Mouse (Mus musculus) thymus, adult 2 months (tissue): ENCODE results near the gene Nfat5. TPM values are rescaled to one million over a fixed set of nuclear protein-coding genes. Genes with fewer than 3 reads are reported as not detected.
A peak's percentile ranks its signal among the peaks of the same experiment; 100 is the strongest.

ENCODE experiments used
- DNase-seq: peaks from one replicate; pipeline ENCODE4 v3.0.0; 2021
- H3K27ac ChIP-seq: fragments of 200-500 bp; 2 replicates; pipeline ENCODE4 v1.5.1; 2012; ENCODE audit warnings: low read length, control low read depth; ENCODE audit not compliant: control insufficient read depth, insufficient read depth
- H3K27me3 ChIP-seq: fragments of 200-500 bp; 2 replicates; pipeline ENCODE4 v1.6.1; 2012; ENCODE audit warnings: mild to moderate bottlenecking, low read length, moderate library complexity, mixed read lengths; ENCODE audit not compliant: control insufficient read depth, insufficient read depth
- H3K36me3 ChIP-seq: fragments of 200-500 bp; 2 replicates; pipeline ENCODE4 v1.6.1; 2012; ENCODE audit warnings: mild to moderate bottlenecking, low read length, moderate library complexity; ENCODE audit not compliant: control insufficient read depth, insufficient read depth
- H3K4me1 ChIP-seq: fragments of 200-500 bp; replicated peaks from 2 replicates; pipeline ENCODE4 v1.6.1; 2012; ENCODE audit warnings: low read length; ENCODE audit not compliant: control insufficient read depth, insufficient read depth
- H3K4me3 ChIP-seq: fragments of 200-500 bp; 2 replicates; pipeline ENCODE4 v1.5.1; 2012; ENCODE audit warnings: mild to moderate bottlenecking, low read length, control low read depth, moderate library complexity; ENCODE audit not compliant: control insufficient read depth, insufficient read depth
- CTCF ChIP-seq: fragments of 200-500 bp; IDR thresholded peaks from 2 replicates; pipeline ENCODE4 v1.5.1; 2012; ENCODE audit warnings: mild to moderate bottlenecking, control low read depth, low read length, moderate library complexity, borderline replicate concordance; ENCODE audit not compliant: control insufficient read depth, poor library complexity, insufficient read depth; ENCODE audit errors: extremely low read depth
- POLR2A ChIP-seq: fragments of 200-500 bp; IDR thresholded peaks from 2 replicates; pipeline ENCODE4 v1.6.1; 2012; ENCODE audit warnings: mild to moderate bottlenecking, low read length, control low read depth, moderate library complexity; ENCODE audit not compliant: control insufficient read depth, poor library complexity, insufficient read depth; ENCODE audit errors: extremely low read depth
- WGBS: fragments of 180-500 bp; shearing (Covaris S2); methylation state at CpG from one replicate; pipeline ENCODE4 v1.1.7; 2018; 5-methylcytosine and 5-hydroxymethylcytosine counted together
- polyA plus RNA-seq: library from polyadenylated mRNA; depleted of rRNA; stranded (reverse); fragments of >200 nt; gene quantifications from 2 replicates; pipeline ENCODE4 v1.2.3, GENCODE M21; 2012

Nfat5 gene
- polyA plus RNA-seq, 1 experiment, result 40.3 TPM

DNA sequence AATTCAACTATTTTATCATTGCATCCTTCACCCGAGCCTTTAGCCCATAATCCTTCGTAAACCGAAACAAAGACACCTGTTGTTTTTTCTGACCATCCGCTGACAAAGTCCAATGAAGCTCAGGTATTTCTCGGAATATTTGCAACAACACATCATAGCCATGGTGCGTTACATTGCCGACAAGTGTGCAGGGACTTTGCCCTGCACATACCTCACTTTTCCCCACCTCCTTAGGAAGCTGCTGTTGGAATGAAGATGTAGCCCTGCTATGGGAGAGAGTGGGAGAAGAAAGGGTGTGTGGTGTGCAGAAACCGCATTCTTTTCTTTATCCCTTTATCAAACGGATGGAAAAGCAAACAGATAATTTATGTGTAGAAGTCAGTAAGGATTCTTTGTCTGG, 6.6 kb upstream of the Nfat5 start:
- Histone ChIP-seq H3K4me1 (peaks cover under 1% of the 10 kb centered on the region; the same call in 1 of the 2 replicates), H3K27me3 (no peaks in the 10 kb centered on the region), H3K27ac (no peak overlapping the region), H3K36me3 (no peaks in the 10 kb centered on the region), H3K4me3 (no peak overlapping the region)
- TF ChIP-seq CTCF (no peak), POLR2A (no peak)
- DNase-seq, result no peak
- 95% methylated on average over 9 of the region's 9 CpGs for WGBS

DNA sequence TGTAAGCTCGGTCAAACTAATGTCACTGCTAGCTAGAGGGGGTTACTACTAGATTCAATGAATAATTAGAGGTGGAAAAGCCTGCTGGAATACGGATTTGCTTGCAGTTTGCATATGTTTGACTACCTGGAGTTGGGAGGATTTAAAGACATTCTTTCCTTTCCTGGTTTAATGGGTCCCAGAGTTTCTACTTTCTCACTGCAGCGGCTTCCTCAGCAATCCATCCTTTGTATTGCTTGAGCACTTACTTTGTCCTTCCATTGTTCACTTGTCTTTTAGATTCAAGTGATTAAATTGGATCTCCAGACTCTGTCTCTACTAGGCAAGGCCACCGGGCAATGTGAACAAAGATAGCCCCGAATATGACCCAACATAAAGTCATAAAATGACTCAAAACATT, 5.7 kb upstream of the Nfat5 start:
- Histone ChIP-seq H3K4me1 (peaks cover 3% of the 10 kb centered on the region), H3K36me3 (no peaks in the 10 kb centered on the region), H3K4me3 (no peak overlapping the region), H3K27me3 (no peaks in the 10 kb centered on the region), H3K27ac (no peak overlapping the region)
- TF ChIP-seq CTCF, result no peak
- WGBS, result 98% methylated on average over 5 of the region's 5 CpGs
- no peak for DNase-seq

DNA sequence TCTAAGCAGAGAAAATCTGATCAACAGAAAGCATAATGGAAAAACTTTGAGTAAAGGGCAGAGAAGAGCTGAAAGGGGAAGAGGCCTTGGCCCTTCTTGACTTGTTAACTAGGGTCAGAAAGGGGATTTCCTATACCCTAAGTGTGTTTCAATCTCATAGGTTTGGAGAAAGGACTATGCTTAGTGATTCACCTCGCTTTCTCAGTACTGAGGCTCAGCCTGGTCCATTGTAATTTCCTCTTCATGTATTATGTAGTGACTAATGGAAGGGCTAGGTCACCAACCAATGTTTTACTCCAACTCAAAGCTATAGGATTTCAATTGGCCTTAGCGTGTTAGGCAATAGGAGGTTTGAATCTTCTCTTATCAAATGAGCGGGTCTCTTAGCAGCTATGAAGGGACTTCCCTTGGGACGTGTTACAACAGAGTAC, 2.1 kb upstream of the Nfat5 start:
- Histone ChIP-seq H3K27ac (no peak overlapping the region), H3K36me3 (no peaks in the 10 kb centered on the region), H3K4me1 (peaks cover 10% of the 10 kb centered on the region), H3K27me3 (no peaks in the 10 kb centered on the region), H3K4me3 (no peak overlapping the region)
- TF ChIP-seq CTCF (no peak), POLR2A (no peak)
- no peak for DNase-seq
- 82% methylated on average over 4 of the region's 4 CpGs for WGBS

DNA sequence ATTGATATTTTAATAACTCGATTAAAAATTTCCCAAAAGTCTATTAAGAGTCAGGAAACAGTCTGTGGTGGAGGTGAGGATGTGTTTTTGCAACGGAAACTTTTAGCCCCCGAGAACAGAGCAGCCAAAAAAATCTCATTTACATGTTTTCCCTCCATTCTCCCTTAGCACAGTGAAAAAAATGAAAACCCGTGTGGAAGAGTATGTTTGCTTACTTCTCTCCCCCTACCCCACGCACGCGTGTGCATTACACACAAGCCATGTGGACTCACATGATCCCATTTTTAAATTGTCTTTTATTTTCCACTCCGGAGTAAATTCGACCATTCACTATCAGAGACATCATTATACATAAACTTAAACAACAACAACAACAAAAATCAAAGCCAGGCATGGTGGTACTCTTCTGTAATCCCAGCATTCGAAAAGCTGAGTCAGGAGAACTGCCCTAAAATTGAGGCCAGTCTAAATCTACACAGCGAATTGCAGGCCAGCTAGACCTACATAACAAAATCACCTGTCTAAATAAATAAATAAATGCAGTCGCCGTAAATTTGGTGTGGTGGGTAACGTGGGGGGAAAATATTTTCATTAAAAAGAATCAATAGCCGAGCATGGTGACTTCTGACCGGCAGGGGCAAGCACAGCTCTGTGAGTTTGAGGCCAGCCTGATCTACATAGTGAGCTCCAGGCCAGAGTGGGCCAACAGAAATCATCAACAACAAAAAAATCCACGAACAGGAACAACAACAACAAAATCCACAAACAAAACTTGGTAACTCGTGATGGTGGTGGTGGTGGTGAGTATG, 947 bp upstream of the Nfat5 start:
- peak overlapping the region; percentile 70; the same call in 1 of the 2 replicates for H3K4me3 ChIP-seq
- DNase-seq, result no peak
- H3K4me1 ChIP-seq, result peaks cover 10% of the 10 kb centered on the region
- WGBS, result 65% methylated on average over 18 of the region's 18 CpGs
- no peaks in the 10 kb centered on the region for H3K27me3 ChIP-seq
- TF ChIP-seq CTCF, result no peak
- no peak for TF ChIP-seq POLR2A
- H3K36me3 ChIP-seq, result no peaks in the 10 kb centered on the region
- peak overlapping the region; percentile 7; the same call in 1 of the 2 replicates for H3K27ac ChIP-seq

DNA sequence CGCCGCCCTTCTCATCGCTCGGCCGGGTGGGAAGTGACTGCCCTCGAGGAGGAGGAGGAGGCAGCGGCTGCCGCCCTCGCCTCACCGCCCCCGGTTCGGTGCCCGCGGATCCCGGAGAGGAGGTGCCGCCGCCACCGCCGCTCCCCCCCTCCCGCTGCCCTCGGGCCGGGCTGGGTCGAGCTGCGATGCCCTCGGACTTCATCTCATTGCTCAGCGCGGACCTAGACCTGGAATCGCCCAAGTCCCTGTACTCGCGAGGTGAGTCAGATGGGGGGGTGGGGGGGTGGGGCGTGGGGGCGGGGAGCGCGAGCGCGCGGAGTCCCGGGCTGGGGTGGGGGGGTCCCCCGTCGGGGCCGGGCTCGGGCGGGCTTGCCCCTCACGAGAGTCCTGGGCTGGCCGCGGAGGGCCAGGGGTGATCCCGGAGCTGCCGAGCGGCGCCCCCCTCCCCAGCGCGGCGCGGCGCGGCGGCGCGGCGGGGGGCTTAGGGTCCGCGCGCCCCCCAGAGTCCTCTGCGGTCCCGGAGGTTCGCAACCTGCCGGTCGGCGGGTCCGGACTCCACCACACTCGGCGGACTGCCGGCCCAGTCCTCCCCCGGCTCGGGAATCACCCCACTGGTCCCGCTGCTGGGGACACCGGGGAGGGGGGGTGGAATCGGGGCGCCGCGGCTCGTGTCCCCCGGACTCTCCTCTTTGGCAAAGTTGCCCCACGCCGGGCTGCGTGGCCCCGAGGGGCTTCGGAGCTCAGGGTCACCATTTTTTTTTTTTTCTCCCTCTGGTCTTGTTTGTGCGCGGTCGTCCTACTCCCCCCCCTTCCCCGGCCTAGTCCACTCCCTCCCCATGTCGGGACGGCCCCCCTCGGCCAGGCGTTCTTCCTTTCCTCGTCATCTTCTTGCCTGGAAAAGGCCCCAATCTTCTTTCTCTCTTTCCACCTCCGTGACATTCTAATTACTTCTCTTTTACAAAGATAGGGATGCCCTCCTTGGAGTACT, 665 bp downstream of the Nfat5 start:
- DNase-seq, result peak; percentile 42
- Histone ChIP-seq H3K4me3 (peak overlapping the region; percentile 70), H3K36me3 (no peaks in the 10 kb centered on the region), H3K27ac (peak overlapping the region; percentile 28), H3K4me1 (peaks cover 10% of the 10 kb centered on the region), H3K27me3 (no peaks in the 10 kb centered on the region)
- WGBS, result 1% methylated on average over 77 of the region's 98 CpGs
- TF ChIP-seq CTCF (no peak), POLR2A (no peak)

DNA sequence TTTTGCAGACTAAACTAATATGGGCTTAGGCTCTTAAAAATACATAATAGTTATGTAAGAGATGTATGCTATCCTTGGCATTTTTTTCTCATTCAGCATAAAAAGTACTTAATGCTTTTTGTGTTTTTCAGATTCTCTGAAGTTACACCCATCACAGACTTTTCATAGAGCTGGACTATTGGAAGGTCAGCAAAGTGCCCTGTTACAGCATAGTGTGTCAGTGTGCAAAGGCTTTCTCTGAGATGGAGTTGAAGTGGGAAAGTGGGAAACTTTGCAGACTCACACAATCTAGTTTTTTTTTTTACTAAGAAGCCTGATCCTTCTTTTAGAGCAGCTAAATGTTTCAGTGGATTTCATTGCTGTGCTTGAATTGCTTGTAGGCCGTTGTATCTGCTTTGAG, 2.2 kb downstream of the Nfat5 start:
- no peak for DNase-seq
- H3K4me3 ChIP-seq, result no peak overlapping the region
- no peak overlapping the region for H3K27ac ChIP-seq
- WGBS, result 98% methylated on average over 1 of the region's 1 CpGs
- no peaks in the 10 kb centered on the region for H3K27me3 ChIP-seq
- H3K36me3 ChIP-seq, result no peaks in the 10 kb centered on the region
- H3K4me1 ChIP-seq, result peaks cover 10% of the 10 kb centered on the region
- TF ChIP-seq CTCF, result no peak
- no peak for TF ChIP-seq POLR2A
